Mouse (Mus musculus) C2C12 (cell line): ENCODE data around the gene Def8. TPM values are rescaled to one million over a fixed set of nuclear protein-coding genes. Genes with fewer than 3 reads are reported as not detected.

Experiments used
- H3K27me3 ChIP-seq: one replicate; pipeline ENCODE4 v1.6.1; 2011; ENCODE audit not compliant: control insufficient read depth, insufficient read depth, insufficient read length
- H3K36me3 ChIP-seq: one replicate; pipeline ENCODE4 v1.6.1; 2011; ENCODE audit not compliant: control insufficient read depth, insufficient read depth
- H3K4me3 ChIP-seq: one replicate; pipeline ENCODE4 v1.5.1; 2011; ENCODE audit warnings: mild to moderate bottlenecking, control low read depth; ENCODE audit not compliant: poor library complexity, insufficient read depth, severe bottlenecking
- H3K79me2 ChIP-seq: one replicate; pipeline ENCODE4 v1.6.1; 2011; ENCODE audit not compliant: control insufficient read depth, insufficient read depth
- H3K79me3 ChIP-seq: one replicate; pipeline ENCODE4 v1.6.1; 2011; ENCODE audit warnings: low read depth, control low read depth
- H3ac ChIP-seq: one replicate; pipeline ENCODE3; 2011; ENCODE audit warnings: low read depth; ENCODE audit not compliant: control insufficient read depth, insufficient read length
- CEBPB ChIP-seq: IDR thresholded peaks from one replicate; pipeline ENCODE4 v1.6.1; 2011; ENCODE audit warnings: low read depth, mild to moderate bottlenecking, control low read depth, moderate library complexity
- CTCF ChIP-seq: IDR thresholded peaks from one replicate; pipeline ENCODE4 v1.5.1; 2011; ENCODE audit not compliant: control insufficient read depth, insufficient read depth, insufficient read length
- FOSL1 ChIP-seq: IDR thresholded peaks from one replicate; pipeline ENCODE4 v1.8.0; 2011; ENCODE audit warnings: mild to moderate bottlenecking, low read length; ENCODE audit not compliant: poor library complexity, insufficient read depth, severe bottlenecking
- MAX ChIP-seq: IDR thresholded peaks from one replicate; pipeline ENCODE4 v1.6.1; 2011; ENCODE audit warnings: mild to moderate bottlenecking, control low read depth
- MYOD1 ChIP-seq: IDR thresholded peaks from one replicate; pipeline ENCODE4 v1.6.1; 2011; ENCODE audit warnings: low read depth; ENCODE audit not compliant: control insufficient read depth, insufficient read length
- MYOG ChIP-seq: IDR thresholded peaks from one replicate; pipeline ENCODE4 v1.6.1; 2011; ENCODE audit not compliant: control insufficient read depth, insufficient read length; ENCODE audit errors: extremely low read depth
- USF1 ChIP-seq: IDR thresholded peaks from one replicate; pipeline ENCODE4 v1.6.1; 2011; ENCODE audit warnings: low read depth, mild to moderate bottlenecking, control low read depth, moderate library complexity
- polyA plus RNA-seq: library from polyadenylated mRNA; unstranded; fragments of >200 nt; fragmentation: generic; extraction: Trizol; gene quantifications from one replicate; pipeline ENCODE4 v1.2.1, GENCODE M21; 2012; ENCODE audit warnings: missing spikeins

Def8 gene
- polyA plus RNA-seq, 1 experiment, result 23.9 TPM

DNA sequence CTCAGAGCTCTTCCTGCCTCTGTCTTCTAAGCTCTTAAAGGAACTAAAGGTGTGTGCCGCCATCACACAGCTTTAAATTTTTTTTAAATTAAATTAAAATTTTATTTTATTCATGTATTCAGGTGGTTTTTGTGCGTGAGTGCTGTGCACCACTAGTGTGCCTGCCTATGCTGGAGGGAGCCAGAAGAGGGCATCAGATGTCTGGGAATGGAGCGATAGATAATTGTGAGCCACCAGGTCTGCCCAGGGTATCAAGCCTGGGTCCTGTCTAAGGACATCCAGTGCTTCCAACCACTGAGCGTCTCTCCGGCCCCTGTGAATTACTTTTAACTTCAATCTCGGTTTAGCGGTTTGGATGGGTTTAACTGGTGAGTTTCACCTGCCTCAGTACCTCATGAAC lies 59.3 kb downstream of the Def8 start:
- no peak overlapping the region for H3K4me3 ChIP-seq
- H3K79me2 ChIP-seq, result peaks cover 55% of the 10 kb centered on the region
- no peaks in the 10 kb centered on the region for H3K27me3 ChIP-seq
- peaks cover 27% of the 10 kb centered on the region for H3K79me3 ChIP-seq
- H3K36me3 ChIP-seq, result peaks cover 60% of the 10 kb centered on the region
- no peak overlapping the region for H3ac ChIP-seq
- TF ChIP-seq CTCF, result no peak
- TF ChIP-seq MYOG, result no peak
- no peak for TF ChIP-seq MYOD1
- TF ChIP-seq CEBPB, result no peak
- TF ChIP-seq FOSL1, result no peak
- no peak for TF ChIP-seq USF1
- no peak for TF ChIP-seq MAX

DNA sequence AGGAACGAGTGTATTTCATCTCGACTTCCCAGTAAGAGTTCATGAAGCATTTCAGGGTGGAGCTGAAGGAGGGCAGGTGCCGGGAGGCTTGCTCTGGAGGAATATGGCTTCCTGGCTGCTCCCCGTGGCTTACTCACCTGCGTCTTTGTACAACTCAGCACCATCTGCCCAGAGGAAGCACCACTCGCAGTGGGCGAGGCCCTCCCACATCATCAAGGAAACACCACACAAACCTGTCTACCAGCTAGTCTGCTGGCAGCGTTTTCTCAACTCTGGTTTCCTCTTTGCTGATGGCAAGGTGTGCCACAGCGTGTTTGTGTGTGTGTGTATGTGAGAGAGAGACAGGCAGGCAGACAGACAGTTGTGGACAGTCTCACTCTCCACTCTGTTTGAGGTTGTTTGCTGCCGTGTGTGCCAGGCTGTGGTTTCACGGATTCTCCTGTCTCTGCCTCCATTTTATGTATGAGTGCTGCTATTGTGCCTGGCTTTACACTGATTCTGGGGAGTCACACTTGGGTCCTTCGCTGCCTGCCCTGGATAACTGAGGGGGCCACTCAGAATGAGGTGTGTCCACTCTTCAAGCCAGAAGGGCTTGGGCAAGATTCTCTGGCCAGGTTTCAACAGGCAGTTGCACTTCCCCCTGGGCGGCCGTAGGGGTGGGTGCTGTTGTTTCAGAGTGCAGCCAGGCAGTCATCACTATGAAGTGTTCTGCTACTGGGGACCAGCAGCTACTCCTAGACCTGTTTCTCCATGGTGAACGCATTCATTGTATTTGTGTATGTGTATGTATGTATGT lies 68.2 kb downstream of the Def8 start:
- no peaks in the 10 kb centered on the region for H3K27me3 ChIP-seq
- TF ChIP-seq CEBPB (no peak), FOSL1 (no peak), CTCF (no peak), USF1 (no peak), MYOG (no peak), MYOD1 (no peak), MAX (no peak)
- H3K79me2 ChIP-seq, result no peaks in the 10 kb centered on the region
- no peak overlapping the region for H3K4me3 ChIP-seq
- peaks cover 94% of the 10 kb centered on the region for H3K36me3 ChIP-seq
- H3K79me3 ChIP-seq, result no peaks in the 10 kb centered on the region
- no peak overlapping the region for H3ac ChIP-seq

DNA sequence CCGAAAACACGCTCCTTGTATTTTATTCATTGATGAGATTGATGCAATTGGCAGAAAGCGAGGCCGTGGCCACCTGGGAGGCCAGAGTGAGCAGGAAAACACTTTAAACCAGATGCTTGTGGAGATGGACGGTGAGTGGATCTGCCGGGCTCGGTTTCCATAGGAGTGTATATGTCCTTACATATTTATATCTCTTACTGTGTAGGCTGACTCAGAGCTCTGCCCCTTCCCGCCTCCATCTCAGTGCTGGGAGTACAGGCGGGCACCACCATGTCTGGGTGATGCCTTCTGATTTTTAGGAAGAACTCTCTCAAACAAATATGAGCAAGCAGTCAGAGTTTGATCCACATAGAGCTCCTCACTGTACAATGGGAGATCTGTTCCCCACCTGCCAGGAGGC lies 69.6 kb downstream of the Def8 start:
- TF ChIP-seq MAX (no peak), USF1 (no peak), CTCF (no peak), CEBPB (no peak), MYOD1 (no peak), MYOG (no peak), FOSL1 (no peak)
- H3K27me3 ChIP-seq, result no peaks in the 10 kb centered on the region
- peaks cover 97% of the 10 kb centered on the region for H3K36me3 ChIP-seq
- no peaks in the 10 kb centered on the region for H3K79me3 ChIP-seq
- no peaks in the 10 kb centered on the region for H3K79me2 ChIP-seq
- no peak overlapping the region for H3ac ChIP-seq
- H3K4me3 ChIP-seq, result no peak overlapping the region

DNA sequence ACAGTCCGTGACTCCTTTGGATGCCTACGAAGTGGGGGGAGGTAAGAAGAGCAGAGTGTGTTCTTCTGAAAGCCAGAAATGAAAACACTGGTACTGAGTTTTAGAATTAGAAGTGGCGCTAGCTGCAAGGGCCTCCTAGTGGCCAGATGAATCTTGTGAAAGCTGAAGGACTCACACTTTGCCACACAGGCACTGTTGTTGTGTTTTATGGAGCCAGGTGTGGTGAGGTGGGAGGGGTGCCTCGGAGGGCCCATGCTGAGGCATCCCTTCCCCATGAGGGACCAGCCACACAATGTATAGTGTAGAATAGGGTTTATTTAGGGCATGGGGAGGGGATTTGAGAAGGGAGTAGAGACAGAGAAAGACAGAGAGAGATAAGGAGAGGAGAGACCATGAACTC lies 74.4 kb downstream of the Def8 start:
- TF ChIP-seq MAX, result no peak
- no peak for TF ChIP-seq USF1
- no peak for TF ChIP-seq MYOG
- TF ChIP-seq CTCF, result no peak
- no peak for TF ChIP-seq CEBPB
- no peak for TF ChIP-seq FOSL1
- no peak for TF ChIP-seq MYOD1
- Histone ChIP-seq H3K4me3 (no peak overlapping the region), H3ac (no peak overlapping the region), H3K27me3 (no peaks in the 10 kb centered on the region), H3K36me3 (peaks cover 88% of the 10 kb centered on the region), H3K79me2 (no peaks in the 10 kb centered on the region), H3K79me3 (no peaks in the 10 kb centered on the region)

DNA sequence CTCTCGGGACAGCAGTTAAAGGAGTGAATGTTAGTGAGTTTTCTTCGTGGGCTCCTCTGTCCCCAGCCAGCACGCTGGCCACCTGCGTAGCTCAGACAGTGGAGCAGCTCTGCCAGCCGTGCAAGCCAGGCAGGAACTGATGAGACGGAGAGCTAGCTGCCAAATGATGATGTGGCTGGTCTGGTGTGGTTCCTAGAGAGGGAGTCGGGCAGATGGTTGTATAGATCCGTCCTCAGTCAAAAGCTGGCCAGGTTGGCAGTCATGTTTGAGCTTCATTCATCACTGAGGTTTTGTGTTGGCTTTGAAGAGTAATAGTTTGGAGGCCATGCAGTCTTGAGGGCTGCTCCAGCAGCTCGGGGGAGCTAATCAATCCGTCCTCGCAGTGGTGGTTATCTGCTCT lies 75.6 kb downstream of the Def8 start:
- no peaks in the 10 kb centered on the region for H3K79me2 ChIP-seq
- no peak for TF ChIP-seq CTCF
- no peak for TF ChIP-seq USF1
- TF ChIP-seq MYOG, result no peak
- no peak for TF ChIP-seq MYOD1
- no peak for TF ChIP-seq MAX
- no peak for TF ChIP-seq CEBPB
- no peak for TF ChIP-seq FOSL1
- H3K79me3 ChIP-seq, result no peaks in the 10 kb centered on the region
- H3K4me3 ChIP-seq, result no peak overlapping the region
- no peaks in the 10 kb centered on the region for H3K27me3 ChIP-seq
- no peak overlapping the region for H3ac ChIP-seq
- H3K36me3 ChIP-seq, result peaks cover 87% of the 10 kb centered on the region

DNA sequence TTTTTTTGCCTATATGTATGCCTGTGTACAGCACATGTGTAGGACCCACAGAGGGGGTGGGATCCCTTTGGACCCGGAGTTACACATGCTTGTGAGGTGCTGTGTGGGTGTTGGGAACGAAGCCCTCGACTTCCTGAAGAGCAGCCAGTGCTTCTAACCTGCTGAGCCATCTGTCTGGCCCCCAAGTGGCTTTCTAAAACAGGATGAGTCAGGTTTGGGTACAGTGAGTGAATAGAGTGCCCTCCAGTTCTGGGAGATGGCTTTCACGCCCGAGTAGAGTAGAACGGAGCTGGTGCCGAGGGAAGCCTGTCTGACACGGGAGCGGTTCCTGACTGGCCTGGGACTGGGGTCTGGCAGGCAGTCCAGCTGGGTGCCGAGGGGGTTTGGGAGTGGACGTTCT lies 76.2 kb downstream of the Def8 start:
- TF ChIP-seq MYOD1 (no peak), FOSL1 (no peak), MAX (no peak), CTCF (no peak), MYOG (no peak), USF1 (no peak), CEBPB (no peak)
- Histone ChIP-seq H3ac (no peak overlapping the region), H3K79me3 (no peaks in the 10 kb centered on the region), H3K27me3 (no peaks in the 10 kb centered on the region), H3K4me3 (no peak overlapping the region), H3K79me2 (no peaks in the 10 kb centered on the region), H3K36me3 (peaks cover 81% of the 10 kb centered on the region)
